8 mouse cellular contexts compared by ENCODE assay signal in genomic region chr2:33033281-33033680, GRCm38 (mm10). TPM values are rescaled to one million over a fixed set of nuclear protein-coding genes. Genes with fewer than 3 reads are reported as not detected.
DNase-seq lines count a peak whose midpoint lies in the region.
"Had no signal": no experiment of that assay in that cellular context is flagged by ENCODE, and none has a peak within 500 bp of the region (broad histone marks: within the 10 kb centered on the region; RNA-seq: fewer than 3 reads in every experiment).

No protein-coding gene starts in this region.

- intact Hi-C loops in gastrocnemius, postnatal 14 days (cut with DNase I; ENCODE audit: low total_unique reads): no loop called here
- intact Hi-C loops in left cerebral cortex, postnatal 25 days (cut with DNase I): loop anchor here (5.0 kb wide), 1 partner anchor 54 kb away; no protein-coding TSS in a partner anchor
- intact Hi-C loops in heart, postnatal 36 days (cut with DNase I): no loop called here
- intact Hi-C loops in heart, postnatal 25 days (cut with DNase I): no loop called here

- peak; percentile 65 for DNase-seq in adrenal gland, postnatal 14 days
- DNase-seq in brain, embryonic 18.5 days (ENCODE audit: low read depth, low spot score): peak; percentile 32
- DNase-seq in gastrocnemius, postnatal 14 days: peak; percentile 21
- DNase-seq in left cerebral cortex, postnatal 25 days (ENCODE audit: low spot score in 2 of 2): peak; percentile 72 to 95
- no peak for DNase-seq in heart, postnatal 36 days
- DNase-seq in kidney, adult 18-20 months: no peak
- no peak for DNase-seq in heart, postnatal 25 days (ENCODE audit: low spot score)
- DNase-seq: kidney, postnatal 36 days had no signal

RNA-seq across cellular contexts. Expression of gene Slc2a8, which starts 51.4 kb away (rescaled TPM):
- 18.3 and 20.8 TPM in 2 replicates for total RNA-seq in adrenal gland, postnatal 14 days (2021)
- 10 to 100 TPM in 1 of 2 experiments, 1 to 10 TPM in 1; 8.5 to 10.5 TPM for total RNA-seq in gastrocnemius, postnatal 14 days (2021)
- 10 to 100 TPM; 23.6 to 27.0 TPM for total RNA-seq in left cerebral cortex, postnatal 25 days (2021)
- total RNA-seq in heart, postnatal 36 days (2021): 10 to 100 TPM; 18.3 to 26.7 TPM
- total RNA-seq in heart, postnatal 25 days (2021): 10 to 100 TPM; 14.6 to 16.0 TPM

Comparison
In these comparisons a context has a peak if more than half of its experiments do, and no peak if none do; other contexts are left out.
1. DNase-seq: peak in adrenal gland, postnatal 14 days (single experiment), brain, embryonic 18.5 days (single experiment), gastrocnemius, postnatal 14 days (single experiment) and left cerebral cortex, postnatal 25 days (2 of 2); none in heart, postnatal 36 days (0 of 2), kidney, adult 18-20 months (single experiment) and heart, postnatal 25 days (single experiment).